Mouse (Mus musculus) spleen, adult 2 months (tissue): ENCODE data around the gene Cd52.

Source experiments
- CTCF ChIP-seq: fragments of 200-500 bp; IDR thresholded peaks from 2 replicates; pipeline ENCODE4 v1.5.1; 2011; ENCODE audit warnings: mild to moderate bottlenecking, inconsistent platforms; ENCODE audit not compliant: insufficient read depth, insufficient read length, insufficient replicate concordance; ENCODE audit errors: extremely low read depth
- POLR2A ChIP-seq: fragments of 200-500 bp; IDR thresholded peaks from 2 replicates; pipeline ENCODE4 v1.6.1; 2011; ENCODE audit warnings: low read depth, low read length, inconsistent platforms

- TF ChIP-seq CTCF (no peak), POLR2A (no peak)
These were observed 51.8 kb downstream of the Cd52 start for GRCm38 (mm10) chr4:134043041-134043440.
